Mouse (Mus musculus) cortical plate, adult 2 months (tissue): ENCODE data around the gene Dse. TPM values are rescaled to one million over a fixed set of nuclear protein-coding genes. Genes with fewer than 3 reads are reported as not detected.

ENCODE experiments used
- H3K27ac ChIP-seq: fragments of 200-500 bp; 2 replicates; pipeline ENCODE4 v1.5.1; 2012; ENCODE audit warnings: low read length, control low read depth, inconsistent platforms; ENCODE audit not compliant: insufficient read depth
- H3K4me1 ChIP-seq: fragments of 200-500 bp; 2 replicates; pipeline ENCODE4 v1.6.1; 2011; ENCODE audit warnings: low read length; ENCODE audit not compliant: control insufficient read depth, insufficient read depth
- H3K4me3 ChIP-seq: fragments of 200-500 bp; 2 replicates; pipeline ENCODE4 v1.5.1; 2011; ENCODE audit warnings: mild to moderate bottlenecking, low read length, control low read depth; ENCODE audit not compliant: insufficient read depth
- CTCF ChIP-seq: fragments of 200-500 bp; IDR thresholded peaks from 2 replicates; pipeline ENCODE4 v1.5.1; 2011; ENCODE audit warnings: mild to moderate bottlenecking, control low read depth, low read length; ENCODE audit not compliant: insufficient read depth; ENCODE audit errors: extremely low read depth
- POLR2A ChIP-seq: fragments of 200-500 bp; IDR thresholded peaks from 2 replicates; pipeline ENCODE4 v1.6.1; 2011; ENCODE audit warnings: mild to moderate bottlenecking, low read length, control low read depth; ENCODE audit not compliant: insufficient read depth; ENCODE audit errors: extremely low read depth
- polyA plus RNA-seq: library from polyadenylated mRNA; depleted of rRNA; stranded (reverse); fragments of >200 nt; gene quantifications from 2 replicates; pipeline ENCODE4 v1.2.3, GENCODE M21; 2012

The Dse gene
- polyA plus RNA-seq, 1 experiment, result 2.8 TPM

DNA sequence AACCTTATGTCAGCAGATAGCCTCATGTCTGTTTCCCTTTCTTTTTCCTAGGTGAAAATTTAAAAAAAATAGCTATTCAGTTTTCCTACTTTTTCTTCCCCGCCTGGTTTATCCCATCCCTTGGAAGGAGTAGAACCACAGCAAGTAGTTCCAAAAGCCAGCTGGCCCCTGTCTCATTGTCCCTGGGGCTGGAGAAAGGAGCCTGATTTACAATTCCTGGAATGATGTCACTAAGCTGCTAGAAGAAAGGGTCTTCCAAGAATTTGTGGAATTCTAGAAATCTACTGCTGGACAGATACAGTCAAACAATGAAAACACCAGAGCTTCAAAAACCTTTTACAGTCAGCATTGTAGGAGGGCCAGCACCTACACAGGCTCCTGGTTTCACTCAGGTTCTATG is 6.8 kb downstream of the Dse start:
- Histone ChIP-seq H3K27ac (no peak overlapping the region), H3K4me3 (no peak overlapping the region), H3K4me1 (no peaks in the 10 kb centered on the region; the same call in 1 of the 2 replicates)
- TF ChIP-seq POLR2A (no peak), CTCF (no peak)

DNA sequence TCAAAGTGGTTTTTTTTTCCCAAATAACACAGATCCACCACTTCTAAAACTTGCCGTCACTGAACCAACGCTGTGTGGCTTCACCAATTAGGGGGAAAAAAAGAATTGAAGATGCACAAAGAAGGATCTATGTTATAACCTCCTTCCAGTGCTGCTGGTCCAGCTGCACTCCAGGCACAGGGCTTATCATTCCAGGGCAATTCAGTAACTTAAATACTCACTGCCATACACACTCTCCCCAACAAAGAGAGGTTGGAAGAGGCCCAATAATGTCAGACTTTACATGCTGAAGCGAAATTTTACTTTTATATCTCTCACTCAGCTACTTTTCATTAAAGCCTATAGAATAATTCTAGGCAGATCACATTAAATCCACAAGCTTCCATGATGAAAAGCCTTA is 8.9 kb downstream of the Dse start:
- Histone ChIP-seq H3K4me3 (no peak overlapping the region), H3K4me1 (no peaks in the 10 kb centered on the region; the same call in 1 of the 2 replicates), H3K27ac (no peak overlapping the region)
- TF ChIP-seq POLR2A (no peak), CTCF (no peak)

DNA sequence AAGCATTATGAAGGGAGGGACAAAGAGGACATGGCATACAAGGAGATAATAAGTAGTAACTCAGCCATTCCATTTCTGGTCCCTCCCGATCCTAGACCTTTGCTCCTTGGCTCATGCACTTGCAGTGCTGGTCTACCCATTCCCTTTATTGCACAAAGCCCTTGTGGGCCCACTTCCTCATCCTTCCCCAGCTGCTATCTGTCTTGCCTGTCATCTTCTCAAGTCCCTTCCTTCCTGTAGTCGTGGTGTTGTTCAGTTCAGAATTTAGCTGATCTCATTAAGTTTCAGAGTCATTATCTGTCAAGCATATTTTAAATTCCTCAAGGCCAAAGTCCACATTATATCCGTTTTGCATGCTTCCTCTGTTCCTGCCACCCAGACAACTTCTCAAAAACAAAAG is 9.5 kb downstream of the Dse start:
- H3K27ac ChIP-seq, result no peak overlapping the region
- H3K4me1 ChIP-seq, result no peaks in the 10 kb centered on the region; the same call in 1 of the 2 replicates
- H3K4me3 ChIP-seq, result no peak overlapping the region
- no peak for TF ChIP-seq POLR2A
- TF ChIP-seq CTCF, result no peak

DNA sequence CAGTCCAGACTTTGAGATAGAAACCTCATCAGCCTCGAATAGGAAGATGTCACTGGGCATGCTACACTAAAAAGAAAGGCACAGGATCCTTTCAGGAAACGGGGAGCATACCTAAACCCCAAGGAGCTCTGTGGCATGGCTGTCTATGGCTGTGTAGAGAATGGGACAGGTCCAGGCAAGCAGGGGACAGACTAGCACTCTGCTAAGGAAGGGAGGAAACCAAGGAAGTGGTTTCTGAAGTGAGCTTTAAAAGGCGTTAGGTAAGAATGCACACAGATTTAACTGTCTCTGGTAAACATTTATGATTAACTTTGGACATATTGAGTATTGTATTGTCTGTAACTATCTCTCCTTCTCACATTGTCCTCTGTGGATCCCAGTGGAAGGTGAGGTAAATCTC is 10.2 kb downstream of the Dse start:
- H3K4me3 ChIP-seq, result no peak overlapping the region

DNA sequence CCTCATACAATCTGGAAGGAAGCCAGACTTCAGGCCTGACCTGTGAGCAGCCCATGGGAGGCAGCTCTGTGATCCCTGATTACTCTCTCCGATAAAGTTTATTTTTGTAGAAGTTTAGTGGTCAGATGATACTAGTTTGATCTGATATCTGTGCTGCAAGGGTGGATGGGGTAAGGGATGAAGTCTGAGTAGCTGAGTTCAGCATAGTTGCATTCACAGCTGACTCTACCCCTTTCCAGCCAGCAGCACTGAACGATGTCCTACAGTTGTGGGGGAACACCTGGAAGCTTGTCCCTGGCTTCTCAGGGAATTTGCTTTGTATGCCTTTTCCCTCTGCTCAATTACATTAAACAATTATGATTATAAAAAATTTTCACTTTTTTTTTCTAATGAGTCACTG is 12.6 kb downstream of the Dse start:
- no peaks in the 10 kb centered on the region for H3K4me1 ChIP-seq
- no peak overlapping the region for H3K27ac ChIP-seq
- H3K4me3 ChIP-seq, result no peak overlapping the region
- no peak for TF ChIP-seq CTCF
- no peak for TF ChIP-seq POLR2A

More for the DNA sequence above, 10.2 kb downstream of the Dse start:
- no peaks in the 10 kb centered on the region for H3K4me1 ChIP-seq
- no peak for TF ChIP-seq POLR2A
- TF ChIP-seq CTCF, result no peak
- no peak overlapping the region for H3K27ac ChIP-seq

DNA sequence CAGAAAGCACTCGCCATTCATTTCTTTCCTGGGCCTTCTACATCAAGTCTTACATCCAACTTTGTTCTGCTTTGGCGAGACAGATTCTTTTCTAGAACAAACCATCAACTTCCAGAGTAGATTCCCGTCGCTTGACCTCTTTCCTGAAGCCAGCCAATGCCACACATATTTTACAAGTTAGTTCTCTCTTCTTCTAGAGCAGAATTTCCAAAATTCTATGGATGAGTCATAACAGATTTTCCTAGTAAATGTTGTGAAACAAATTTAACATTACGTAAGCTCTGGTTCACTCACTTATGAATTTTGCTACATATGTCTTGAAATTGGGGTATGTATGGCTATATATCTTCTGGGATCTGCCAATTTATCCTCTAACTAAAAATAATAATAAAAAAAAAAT is 13.0 kb downstream of the Dse start:
- TF ChIP-seq POLR2A (no peak), CTCF (no peak)
- H3K4me3 ChIP-seq, result no peak overlapping the region
- no peak overlapping the region for H3K27ac ChIP-seq
- no peaks in the 10 kb centered on the region for H3K4me1 ChIP-seq

DNA sequence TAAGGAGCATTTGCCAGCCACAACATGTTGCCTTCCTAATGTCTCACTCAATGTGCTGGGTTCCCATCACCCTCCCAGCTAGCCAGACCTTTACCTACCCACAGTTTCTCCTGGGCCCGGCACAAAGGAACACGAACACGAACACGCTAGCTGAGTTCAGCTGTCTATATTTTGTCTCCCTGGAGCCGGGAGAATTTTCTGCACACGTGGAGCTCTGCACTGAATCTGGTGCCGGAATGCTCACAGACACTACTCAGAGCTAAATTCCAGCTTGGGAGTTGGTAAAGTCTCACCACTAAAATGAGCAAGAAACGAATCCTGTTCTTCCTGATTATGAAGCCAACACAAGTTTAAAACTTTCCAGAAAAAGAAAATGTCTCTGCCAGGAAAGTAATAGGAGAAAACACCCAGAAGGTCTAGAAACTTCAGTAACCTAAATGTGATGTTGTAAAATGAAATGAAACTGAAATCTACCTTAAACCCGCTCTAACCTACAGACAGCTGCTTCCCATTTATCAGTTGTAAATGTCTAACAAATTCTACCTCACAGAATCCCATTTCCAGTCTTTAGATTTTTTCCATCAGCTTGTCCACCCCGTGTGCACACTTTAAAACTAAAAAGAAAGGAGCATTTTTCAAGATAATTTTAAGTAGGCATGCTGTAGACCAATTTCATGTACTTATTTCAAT is 20.8 kb downstream of the Dse start:
- Histone ChIP-seq H3K27ac (no peak overlapping the region), H3K4me3 (no peak overlapping the region), H3K4me1 (peaks cover 2% of the 10 kb centered on the region)
- TF ChIP-seq POLR2A (no peak), CTCF (no peak)

DNA sequence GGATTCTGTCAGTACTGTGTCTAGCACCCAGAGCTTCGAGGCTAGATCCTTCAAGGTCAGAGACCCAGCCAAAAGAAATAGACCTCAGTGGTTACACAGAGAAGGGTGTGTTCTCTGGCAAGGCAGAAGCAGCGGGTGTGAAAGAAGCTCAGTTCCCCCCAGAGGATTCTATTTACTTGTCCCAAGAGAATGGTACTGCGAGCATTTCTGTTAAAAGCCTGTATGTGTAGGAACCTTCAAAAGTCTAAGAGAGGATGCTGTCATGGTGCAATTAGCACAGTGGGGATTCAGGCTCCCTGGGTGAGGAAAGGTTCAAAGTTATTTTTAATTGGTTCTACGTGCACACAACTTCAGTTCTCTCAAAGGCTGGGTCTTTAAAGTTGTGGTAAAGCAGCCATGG is 22.0 kb downstream of the Dse start:
- H3K4me3 ChIP-seq, result no peak overlapping the region
- no peak for TF ChIP-seq CTCF
- TF ChIP-seq POLR2A, result no peak
- H3K27ac ChIP-seq, result no peak overlapping the region
- peaks cover 2% of the 10 kb centered on the region for H3K4me1 ChIP-seq

DNA sequence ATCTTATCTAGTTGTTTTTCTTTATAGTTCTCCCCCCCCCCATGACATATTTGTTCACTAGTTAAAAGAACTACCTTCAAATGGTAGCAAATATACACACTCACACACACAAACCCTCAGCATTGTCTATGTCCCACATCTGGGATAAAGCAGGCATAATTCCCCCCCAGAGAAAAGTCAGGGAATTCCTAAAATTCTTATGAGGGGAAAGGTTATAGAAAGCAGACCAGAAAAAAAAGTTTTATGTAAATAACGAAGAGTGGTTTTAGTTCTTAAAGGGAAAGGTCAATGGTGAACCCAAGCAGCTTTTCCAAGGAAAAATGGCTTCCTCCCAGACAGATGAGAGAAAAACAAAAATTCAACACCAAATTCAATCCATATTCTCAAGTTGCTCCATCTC is 22.6 kb downstream of the Dse start:
- Histone ChIP-seq H3K4me1 (peaks cover 2% of the 10 kb centered on the region), H3K4me3 (no peak overlapping the region), H3K27ac (no peak overlapping the region)
- TF ChIP-seq POLR2A, result no peak
- no peak for TF ChIP-seq CTCF

DNA sequence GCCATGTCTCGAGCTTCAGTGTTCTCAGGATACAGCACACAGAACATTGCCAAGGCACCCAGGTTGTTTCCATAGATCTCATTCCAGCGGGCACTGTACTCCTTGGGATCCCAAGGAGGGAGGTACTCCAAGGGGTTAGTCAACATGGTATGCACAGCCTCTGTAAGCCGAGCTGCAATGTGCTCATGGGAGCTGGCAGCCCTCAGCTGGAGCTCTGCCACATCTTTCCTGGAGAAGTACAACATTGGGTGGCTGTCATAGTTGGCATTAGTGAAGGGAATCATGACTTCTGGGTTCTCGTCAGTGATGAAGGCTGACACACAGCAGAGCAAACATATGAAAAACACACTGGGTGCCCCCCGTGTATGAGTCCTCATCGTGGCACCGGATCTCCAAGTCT is 23.8 kb downstream of the Dse start:
- Histone ChIP-seq H3K27ac (no peak overlapping the region), H3K4me1 (peaks cover 2% of the 10 kb centered on the region), H3K4me3 (no peak overlapping the region)
- TF ChIP-seq CTCF (no peak), POLR2A (no peak)
